Mouse (Mus musculus) forebrain, embryonic 10.5 days (tissue): ENCODE data around the gene Marco. TPM values are rescaled to one million over a fixed set of nuclear protein-coding genes. Genes with fewer than 3 reads are reported as not detected.

Experiments
- DNase-seq: peaks from one replicate; pipeline ENCODE4 v3.0.0-alpha.2; 2017; ENCODE audit warnings: low spot score; ENCODE audit errors: extremely low spot score
- H3K27ac ChIP-seq: fragments of 300-500 bp; sonication (generic); 2 replicates; pipeline ENCODE4 v1.5.1; 2016; ENCODE audit warnings: mild to moderate bottlenecking
- H3K27me3 ChIP-seq: fragments of 300-500 bp; sonication (generic); 2 replicates; pipeline ENCODE4 v1.6.1; 2016; ENCODE audit warnings: mild to moderate bottlenecking; ENCODE audit not compliant: poor library complexity, severe bottlenecking
- H3K36me3 ChIP-seq: fragments of 300-500 bp; sonication (generic); replicated peaks from 2 replicates; pipeline ENCODE4 v1.6.1; 2016; ENCODE audit warnings: mild to moderate bottlenecking, moderate library complexity
- H3K4me1 ChIP-seq: fragments of 300-500 bp; sonication (generic); 2 replicates; pipeline ENCODE4 v1.6.1; 2016
- H3K4me3 ChIP-seq: fragments of 300-500 bp; sonication (generic); 2 replicates; pipeline ENCODE4 v1.5.1; 2016; ENCODE audit warnings: mild to moderate bottlenecking, moderate library complexity
- H3K9me3 ChIP-seq: fragments of 300-500 bp; sonication (generic); 2 replicates; pipeline ENCODE4 v1.6.1; 2016; ENCODE audit warnings: mild to moderate bottlenecking, moderate library complexity
- WGBS: fragments of 180-500 bp; shearing (Covaris S2); methylation state at CpG from one replicate; pipeline ENCODE4 v1.1.7; 2016; 5-methylcytosine and 5-hydroxymethylcytosine counted together
- polyA plus RNA-seq: library from polyadenylated mRNA; unstranded; fragments of >200 nt; fragmentation: Nextera tagmentation; extraction: Ambion mirVana; gene quantifications from 2 replicates; pipeline ENCODE4 v1.2.1, GENCODE M21; 2016

Gene Marco
- polyA plus RNA-seq = not detected in 2 replicates

DNA sequence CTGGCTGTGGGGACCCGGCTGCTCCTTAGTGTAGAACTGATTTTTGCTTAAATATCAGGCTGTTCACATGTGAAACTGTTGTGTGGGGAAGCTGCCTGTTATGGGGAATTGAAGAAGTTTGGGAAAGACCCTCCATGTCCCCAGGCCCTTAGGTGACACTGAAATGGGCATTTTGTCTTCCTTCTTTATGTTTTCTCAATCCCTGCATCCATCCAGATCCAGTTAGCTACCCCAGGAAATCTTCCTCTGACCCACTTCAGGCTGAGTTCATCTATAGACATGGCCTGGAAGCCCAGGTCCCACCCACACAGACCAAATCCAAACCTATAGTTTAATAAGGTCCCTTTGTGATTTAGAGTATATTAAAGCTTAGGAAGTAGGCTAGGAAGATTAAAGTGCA, at the start of gene Marco:
Marco (minus strand) TSS at position 101 of the 400 bp plus-strand sequence.
- Histone ChIP-seq H3K4me1 (0 out of 2 replicates have a peak, but pooled peaks cover 4% of the 10 kb centered on the region), H3K4me3 (no peak within 1 kb of the TSS), H3K27me3 (no peaks in the 10 kb centered on the region), H3K9me3 (no peaks in the 10 kb centered on the region), H3K27ac (no peak within 1 kb of the TSS), H3K36me3 (no peaks in the 10 kb centered on the region)
- WGBS = 71% methylated on average over 1 of the region's 1 CpGs
- no peak for DNase-seq

DNA sequence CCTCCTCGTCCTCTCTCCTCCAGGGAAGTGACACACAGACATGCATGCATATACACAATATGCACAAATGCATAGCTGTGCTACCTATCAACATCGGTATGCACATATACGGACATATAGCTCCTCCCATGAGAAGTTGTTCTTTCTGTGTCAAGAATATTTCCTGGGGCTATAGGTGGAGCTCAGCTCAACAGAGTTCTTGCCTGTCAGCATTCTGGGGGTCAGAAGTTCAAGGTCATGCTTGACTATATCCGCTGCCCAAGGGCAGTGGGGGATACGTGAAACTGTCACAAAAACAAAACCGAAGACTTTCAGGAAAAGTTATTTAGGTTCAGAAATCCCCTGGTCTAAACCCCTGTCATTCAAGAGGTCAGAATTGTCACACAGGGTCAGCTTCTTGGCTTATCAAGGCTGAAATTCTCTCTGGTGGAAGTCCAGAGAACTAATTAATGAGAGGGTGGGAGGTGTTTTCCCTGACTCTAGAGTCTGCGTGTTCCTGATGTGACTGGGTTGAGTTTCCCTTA, 34.7 kb upstream of the Marco start:
- Histone ChIP-seq H3K36me3 (no peaks in the 10 kb centered on the region), H3K9me3 (no peaks in the 10 kb centered on the region), H3K4me3 (no peak overlapping the region), H3K27me3 (no peaks in the 10 kb centered on the region), H3K27ac (no peak overlapping the region), H3K4me1 (no peaks in the 10 kb centered on the region)
- no peak for DNase-seq
- 82% methylated on average over 7 of the region's 7 CpGs for WGBS

DNA sequence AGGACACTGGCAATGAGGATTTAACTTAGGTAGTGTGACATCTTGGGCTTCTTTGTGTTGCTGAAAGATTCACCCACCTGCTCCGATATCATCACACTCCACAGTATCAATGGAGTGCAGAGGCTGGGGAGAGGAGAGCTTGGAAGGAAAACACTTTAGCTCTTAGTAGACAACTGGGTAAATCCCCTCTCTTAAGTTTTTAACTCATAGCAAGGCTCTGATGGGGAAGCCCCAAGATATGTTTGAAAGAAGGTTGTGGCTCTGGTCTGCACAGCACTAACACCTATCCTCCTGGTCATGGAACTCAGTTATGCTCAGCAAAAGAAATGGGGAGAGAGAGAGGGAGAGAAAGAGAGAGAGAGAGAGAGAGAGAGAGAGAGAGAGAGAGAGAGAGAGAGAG, 32.2 kb upstream of the Marco start:
- H3K27ac ChIP-seq = no peak overlapping the region
- H3K36me3 ChIP-seq = no peaks in the 10 kb centered on the region
- H3K27me3 ChIP-seq = no peaks in the 10 kb centered on the region
- no peak for DNase-seq
- no peaks in the 10 kb centered on the region for H3K4me1 ChIP-seq
- H3K4me3 ChIP-seq = no peak overlapping the region
- no peaks in the 10 kb centered on the region for H3K9me3 ChIP-seq
- 91% methylated on average over 1 of the region's 1 CpGs for WGBS

DNA sequence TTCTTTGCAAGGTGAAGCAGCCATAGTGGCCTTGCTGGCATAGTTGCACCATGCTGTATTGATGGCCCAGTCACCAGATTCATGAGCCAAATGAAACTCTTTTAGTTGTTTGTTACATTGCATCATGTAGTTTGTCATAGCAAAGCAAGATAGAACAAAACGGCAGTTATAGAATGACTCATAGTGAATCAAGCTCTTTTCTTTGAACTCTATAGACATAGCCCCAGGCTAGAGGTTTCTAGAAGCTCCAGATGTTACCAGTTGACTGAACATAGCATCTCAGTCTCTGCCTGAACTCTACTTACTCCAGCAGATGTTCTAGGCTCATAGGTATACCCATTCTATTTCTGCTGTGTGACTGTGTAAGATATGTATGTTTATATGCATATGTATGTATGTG, 31.1 kb upstream of the Marco start:
- Histone ChIP-seq H3K4me1 (no peaks in the 10 kb centered on the region), H3K4me3 (no peak overlapping the region), H3K27ac (no peak overlapping the region), H3K9me3 (no peaks in the 10 kb centered on the region), H3K36me3 (no peaks in the 10 kb centered on the region), H3K27me3 (no peaks in the 10 kb centered on the region)
- DNase-seq = no peak
- 91% methylated on average over 1 of the region's 1 CpGs for WGBS

DNA sequence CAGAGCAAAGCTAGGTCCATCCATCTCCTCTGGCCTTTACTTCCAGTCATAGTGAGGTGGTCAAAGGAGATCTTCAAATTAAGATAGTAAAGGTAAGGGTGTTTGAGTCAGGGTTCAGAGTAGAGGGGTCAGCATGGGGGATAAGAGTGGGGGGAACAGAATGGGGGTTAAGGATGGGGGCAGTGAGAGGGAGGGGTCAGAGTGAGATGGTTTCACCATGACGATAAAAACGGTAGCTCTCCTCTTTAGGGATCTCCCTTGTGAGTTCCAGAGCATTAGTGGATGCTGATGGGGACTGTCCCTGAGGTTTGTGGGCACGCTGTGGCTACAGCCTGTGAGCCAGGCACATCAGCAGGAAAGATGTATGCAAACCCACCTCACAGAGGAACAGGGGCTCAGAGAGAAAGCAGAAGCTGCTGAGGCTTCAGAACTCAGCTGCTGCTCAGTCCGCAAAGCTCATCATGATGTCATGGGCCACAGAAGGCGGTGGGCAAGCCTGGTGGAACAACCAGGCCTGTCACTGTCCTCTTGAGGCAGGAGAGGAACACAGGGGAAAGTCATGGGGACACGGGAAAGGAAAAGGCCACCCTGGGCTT, 27.6 kb upstream of the Marco start:
- no peaks in the 10 kb centered on the region for H3K27me3 ChIP-seq
- DNase-seq = no peak

DNA sequence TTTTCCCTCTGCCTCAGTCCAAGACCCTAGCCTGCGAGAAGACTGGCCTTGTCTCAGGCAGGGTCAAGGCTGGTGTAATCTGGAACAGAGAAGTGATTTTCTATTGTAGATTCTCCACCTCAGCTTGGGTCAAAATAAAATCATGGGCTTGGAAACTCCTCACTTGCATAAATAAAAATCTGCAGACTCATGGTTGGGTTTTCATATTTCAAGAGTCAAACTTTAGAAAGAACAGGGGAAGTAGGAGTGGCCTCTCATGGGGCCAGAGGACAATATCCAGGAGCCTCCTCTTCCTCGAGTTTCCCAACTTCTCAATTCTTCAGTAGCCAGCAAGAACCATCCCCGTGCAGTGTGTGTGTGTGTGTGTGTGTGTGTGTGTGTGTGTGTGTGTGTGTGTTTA, 26.9 kb upstream of the Marco start:
- Histone ChIP-seq H3K4me1 (no peaks in the 10 kb centered on the region), H3K9me3 (no peaks in the 10 kb centered on the region), H3K27ac (no peak overlapping the region), H3K27me3 (no peaks in the 10 kb centered on the region), H3K4me3 (no peak overlapping the region), H3K36me3 (no peaks in the 10 kb centered on the region)
- no peak for DNase-seq
- 80% methylated on average over 3 of the region's 3 CpGs for WGBS

More for the DNA sequence above, 27.6 kb upstream of the Marco start:
- Histone ChIP-seq H3K36me3 (no peaks in the 10 kb centered on the region), H3K27ac (no peak overlapping the region), H3K9me3 (no peaks in the 10 kb centered on the region), H3K4me1 (no peaks in the 10 kb centered on the region), H3K4me3 (no peak overlapping the region)
- 84% methylated on average over 6 of the region's 6 CpGs for WGBS

DNA sequence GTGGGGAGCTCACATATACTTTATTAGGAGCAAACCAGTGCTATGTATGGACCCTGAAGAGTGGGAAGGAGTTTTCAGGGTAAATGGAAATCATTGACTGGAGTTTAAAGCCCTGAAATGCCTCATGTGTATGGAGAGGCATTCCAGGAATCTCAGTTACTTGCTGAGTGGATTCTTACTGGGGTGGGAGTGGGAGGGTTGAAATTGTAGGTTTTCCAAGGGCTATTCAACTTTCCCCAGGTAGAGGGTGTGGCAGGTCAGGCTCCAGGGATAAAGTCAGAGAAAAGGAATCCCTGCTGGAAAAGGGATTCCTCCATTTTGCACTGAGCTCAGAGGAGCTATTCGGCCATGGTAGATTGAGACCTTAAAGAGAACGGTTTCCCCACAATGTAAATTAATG, 25.1 kb upstream of the Marco start:
- no peak overlapping the region for H3K27ac ChIP-seq
- 86% methylated on average over 2 of the region's 2 CpGs for WGBS

DNA sequence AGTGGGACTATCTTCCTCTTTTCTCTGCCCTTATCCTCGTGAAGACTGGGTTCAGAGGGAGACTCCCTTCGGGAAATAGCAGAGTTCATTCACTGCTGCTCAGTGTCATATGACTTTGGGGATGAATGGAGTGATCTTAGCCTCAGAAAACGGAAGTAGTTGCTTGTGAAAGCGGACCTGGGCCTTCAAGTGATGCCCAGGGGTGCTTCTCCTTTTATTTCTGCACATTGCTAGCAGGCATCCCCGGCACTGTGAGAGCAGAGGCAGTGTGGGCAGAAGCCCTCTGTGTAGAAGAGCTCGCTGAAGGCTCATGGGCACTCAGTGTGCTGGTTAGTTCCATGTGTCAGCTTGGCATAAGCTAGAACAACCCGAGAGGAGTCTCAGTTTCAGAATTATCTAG, 12.8 kb upstream of the Marco start:
- Histone ChIP-seq H3K4me1 (no peaks in the 10 kb centered on the region), H3K27me3 (no peaks in the 10 kb centered on the region), H3K27ac (no peak overlapping the region), H3K36me3 (no peaks in the 10 kb centered on the region), H3K4me3 (no peak overlapping the region), H3K9me3 (no peaks in the 10 kb centered on the region)
- 82% methylated on average over 7 of the region's 7 CpGs for WGBS
- no peak for DNase-seq

More for the DNA sequence above, 25.1 kb upstream of the Marco start:
- H3K9me3 ChIP-seq = no peaks in the 10 kb centered on the region
- DNase-seq = no peak
- no peaks in the 10 kb centered on the region for H3K4me1 ChIP-seq
- no peaks in the 10 kb centered on the region for H3K27me3 ChIP-seq
- H3K4me3 ChIP-seq = no peak overlapping the region
- H3K36me3 ChIP-seq = no peaks in the 10 kb centered on the region

DNA sequence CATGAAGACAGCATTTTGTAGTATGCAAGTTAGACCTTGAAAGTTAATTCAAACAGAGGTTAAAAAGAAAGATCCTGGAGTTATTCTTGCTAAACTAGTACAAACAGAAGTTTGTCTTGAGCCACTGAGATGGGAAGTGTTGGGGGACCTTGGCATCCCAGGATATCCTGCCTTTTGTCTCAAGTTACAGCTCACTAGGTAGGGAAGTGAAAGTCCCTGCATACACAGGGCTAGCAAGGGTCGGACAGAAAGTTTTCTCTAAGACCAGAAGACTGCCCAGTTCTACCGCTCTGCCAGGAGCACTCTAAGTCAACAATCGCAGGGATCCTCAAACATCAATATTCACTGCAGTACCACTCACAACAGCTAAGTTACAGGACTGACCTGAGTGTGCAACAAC, 5.5 kb upstream of the Marco start:
- Histone ChIP-seq H3K27ac (no peak overlapping the region), H3K4me3 (no peak overlapping the region), H3K4me1 (no peaks in the 10 kb centered on the region), H3K9me3 (no peaks in the 10 kb centered on the region), H3K27me3 (no peaks in the 10 kb centered on the region), H3K36me3 (no peaks in the 10 kb centered on the region)
- 82% methylated on average over 3 of the region's 3 CpGs for WGBS
- no peak for DNase-seq

DNA sequence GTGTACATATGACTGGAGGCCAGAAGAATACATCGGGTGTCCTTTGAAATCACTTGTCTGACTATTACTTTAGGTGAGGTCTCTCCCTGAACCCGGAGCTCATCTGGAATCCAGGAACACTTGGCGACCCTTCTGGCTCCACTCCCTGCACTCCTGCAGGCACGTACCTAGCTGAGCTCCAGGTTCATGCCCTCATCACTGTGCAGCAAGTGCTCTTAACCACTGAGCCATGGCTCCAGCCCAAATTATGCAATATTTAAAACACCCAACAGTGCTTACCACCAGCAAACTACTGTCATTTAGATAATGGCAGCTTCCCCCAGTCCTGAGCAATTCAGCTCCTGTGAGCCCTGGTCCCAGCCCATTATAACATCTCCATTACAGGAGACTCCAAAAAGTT, 4.2 kb upstream of the Marco start:
- Histone ChIP-seq H3K4me3 (no peak overlapping the region), H3K27ac (no peak overlapping the region), H3K36me3 (no peaks in the 10 kb centered on the region), H3K27me3 (no peaks in the 10 kb centered on the region), H3K9me3 (no peaks in the 10 kb centered on the region), H3K4me1 (0 out of 2 replicates have a peak, but pooled peaks cover 3% of the 10 kb centered on the region)
- DNase-seq = no peak
- WGBS = over 99% methylated on average over 4 of the region's 4 CpGs

DNA sequence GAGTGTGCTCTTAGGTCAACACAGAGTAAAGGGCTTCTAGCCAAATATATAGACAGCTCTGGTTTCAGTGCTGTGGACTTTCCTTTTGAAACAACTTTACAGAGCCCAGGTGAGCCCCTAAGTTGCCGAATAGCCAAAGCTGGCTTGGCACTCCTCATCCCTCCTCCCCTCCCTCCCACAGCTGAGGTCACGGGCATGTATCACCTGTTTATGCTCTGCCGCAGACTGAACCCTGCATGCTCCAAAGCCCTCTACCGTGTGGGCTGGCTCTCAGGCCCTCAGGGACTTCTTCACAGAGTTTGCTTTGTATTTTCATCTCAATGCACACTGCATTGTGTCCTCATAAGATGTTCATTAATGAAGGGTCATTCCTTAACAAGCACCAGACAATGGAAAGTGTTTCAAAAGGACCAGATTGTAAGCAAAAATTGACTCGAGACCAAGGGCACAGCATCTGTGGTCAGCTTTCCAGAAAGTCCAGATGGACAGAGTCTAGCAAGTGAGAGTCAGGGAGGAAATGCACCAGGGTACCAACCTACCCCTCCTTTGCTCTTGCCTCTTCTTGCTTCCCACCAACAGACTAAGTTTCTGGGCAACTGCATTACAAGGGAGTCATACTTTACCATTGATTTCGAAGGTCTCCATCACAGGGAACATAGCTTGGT, 646 bp downstream of the Marco start:
- Histone ChIP-seq H3K27ac (no peak overlapping the region), H3K9me3 (no peaks in the 10 kb centered on the region), H3K27me3 (no peaks in the 10 kb centered on the region), H3K4me1 (0 out of 2 replicates have a peak, but pooled peaks cover 4% of the 10 kb centered on the region), H3K4me3 (no peak overlapping the region), H3K36me3 (no peaks in the 10 kb centered on the region)
- DNase-seq = no peak
- WGBS = 68% methylated on average over 6 of the region's 6 CpGs

DNA sequence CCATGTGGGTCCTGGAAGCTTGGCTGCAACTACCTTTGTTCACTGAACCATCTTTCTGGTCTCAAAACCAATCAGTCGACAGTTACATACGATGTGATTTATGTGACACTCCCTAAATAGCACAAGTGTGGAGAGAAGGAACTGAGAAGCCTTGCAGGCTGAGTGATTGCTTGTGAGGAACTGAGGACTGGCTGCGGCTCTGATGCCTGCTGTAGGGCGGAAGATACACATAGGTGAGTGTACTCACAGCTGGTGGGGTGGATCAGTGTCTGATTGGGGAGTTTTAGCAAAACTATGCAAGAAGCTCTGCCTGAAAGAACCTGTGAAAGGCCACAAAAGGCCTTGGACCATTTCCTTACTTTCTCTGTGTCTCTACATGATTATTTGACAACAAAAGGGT, 3.3 kb downstream of the Marco start:
- H3K4me1 ChIP-seq = 0 out of 2 replicates have a peak, but pooled peaks cover 4% of the 10 kb centered on the region
- WGBS = 91% methylated on average over 4 of the region's 4 CpGs
- H3K9me3 ChIP-seq = no peaks in the 10 kb centered on the region
- H3K4me3 ChIP-seq = no peak overlapping the region
- no peaks in the 10 kb centered on the region for H3K36me3 ChIP-seq
- no peaks in the 10 kb centered on the region for H3K27me3 ChIP-seq
- no peak for DNase-seq
- no peak overlapping the region for H3K27ac ChIP-seq

DNA sequence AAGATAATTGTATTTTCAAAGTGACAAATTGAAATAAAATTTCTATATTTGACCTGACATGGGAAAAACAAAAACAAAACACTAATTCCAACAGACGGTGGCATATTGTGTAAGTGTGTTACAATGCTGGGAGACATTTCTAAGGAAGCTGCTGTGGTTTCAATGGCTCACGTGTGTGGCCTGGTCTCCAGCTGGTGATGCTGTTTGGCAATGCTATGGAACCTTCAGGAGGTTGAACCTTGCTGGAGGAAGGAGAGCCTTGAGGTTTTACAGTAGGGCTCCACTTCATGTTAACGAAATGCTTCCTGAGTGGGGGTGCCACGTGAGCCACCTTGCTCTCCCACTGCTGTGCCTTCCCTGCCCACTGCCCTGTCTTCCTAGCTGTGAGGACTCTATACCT, 6.8 kb downstream of the Marco start:
- no peak overlapping the region for H3K4me3 ChIP-seq
- no peaks in the 10 kb centered on the region for H3K27me3 ChIP-seq
- H3K27ac ChIP-seq = no peak overlapping the region
- no peaks in the 10 kb centered on the region for H3K4me1 ChIP-seq
- H3K9me3 ChIP-seq = no peaks in the 10 kb centered on the region
- 89% methylated on average over 4 of the region's 4 CpGs for WGBS
- DNase-seq = no peak
- no peaks in the 10 kb centered on the region for H3K36me3 ChIP-seq
